Mouse (Mus musculus): ENCODE data around the gene Gigyf1.
A peak's percentile ranks its signal among the peaks of the same experiment; 100 is the strongest.

Gene Gigyf1

DNA sequence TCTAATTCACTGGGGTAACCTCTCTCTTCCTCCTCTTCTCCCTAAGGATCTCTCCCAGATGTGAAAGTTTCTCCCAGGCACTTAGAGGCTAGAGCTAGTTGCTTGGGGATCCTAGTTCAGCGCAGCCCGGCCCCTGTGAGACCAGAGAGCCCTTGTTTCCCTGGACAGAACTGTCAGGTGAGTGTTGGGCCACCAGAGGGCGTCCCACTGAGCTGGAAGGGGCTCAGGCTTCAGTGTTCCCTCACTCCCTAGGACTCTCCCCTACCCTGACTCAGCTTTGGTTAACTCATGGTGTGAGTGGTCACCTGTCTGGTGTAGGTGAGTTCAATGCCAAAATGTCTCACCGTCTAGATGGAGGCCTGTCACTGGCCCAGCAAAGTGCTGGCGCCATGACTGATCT lies at the start of gene Gigyf1:
Gene Gigyf1 (plus strand): TSS at position 113 of the 400 bp plus-strand sequence.
- no peak for DNase-seq

- DNase-seq: no peak
These were observed 46.0 kb upstream of the Gigyf1 start for GRCm38 (mm10) chr5:137472252-137472904.

GRCm38 (mm10) chr5:137474351-137474750 lies 44.0 kb upstream of the Gigyf1 start:
- no peak for DNase-seq

GRCm38 (mm10) chr5:137476964-137477363 lies 41.4 kb upstream of the Gigyf1 start, which contains the start of gene Zan:
Gene Zan, minus strand, starts transcription at chr5:137477064.
- DNase-seq: no peak

DNA sequence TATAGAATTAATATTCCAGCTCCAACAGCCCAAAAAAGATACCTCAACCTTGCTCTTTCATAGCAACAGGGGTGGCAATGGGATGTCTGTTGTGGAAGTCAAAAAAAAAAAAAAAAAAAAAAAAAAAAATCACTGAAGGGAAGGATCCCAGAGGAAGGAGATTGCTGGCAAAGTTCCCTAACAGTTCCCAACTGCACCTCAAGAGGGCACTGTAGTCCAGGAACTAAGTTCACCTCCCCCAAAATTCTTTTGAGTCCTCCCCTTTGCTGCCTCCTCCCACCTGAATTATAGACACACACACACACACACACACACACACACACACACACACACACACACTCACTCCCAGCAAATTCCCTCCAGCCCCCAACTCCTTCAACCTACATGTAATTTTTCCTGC lies 37.2 kb upstream of the Gigyf1 start:
- peak; percentile 88 for DNase-seq

DNA sequence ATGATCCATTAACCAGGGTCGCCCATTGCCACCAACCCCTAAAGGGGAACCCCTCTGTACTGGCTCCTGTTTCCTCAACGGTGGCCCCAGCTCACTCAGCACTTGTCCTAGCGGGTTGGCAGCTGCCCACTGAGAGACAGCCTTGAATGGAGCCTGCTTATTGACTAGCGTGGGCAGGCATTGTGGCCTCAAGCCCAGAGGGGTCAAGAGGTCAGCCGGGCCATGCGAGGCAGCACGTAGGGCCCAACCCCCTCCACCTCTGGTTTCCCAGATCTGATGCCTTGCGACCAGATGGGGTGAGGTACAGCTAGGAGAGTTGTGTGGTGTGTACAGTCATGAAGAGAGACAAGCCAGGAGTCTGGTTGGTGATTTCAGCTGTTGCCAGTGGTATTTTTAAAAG lies 36.5 kb upstream of the Gigyf1 start:
- DNase-seq: no peak

- no peak for DNase-seq
These were observed 33.1 kb upstream of the Gigyf1 start for GRCm38 (mm10) chr5:137485071-137485850.

GRCm38 (mm10) chr5:137485851-137486155 lies 32.5 kb upstream of the Gigyf1 start:
- no peak for DNase-seq

- no peak for DNase-seq
These were observed 30.7 kb upstream of the Gigyf1 start for GRCm38 (mm10) chr5:137487616-137488015.

DNA sequence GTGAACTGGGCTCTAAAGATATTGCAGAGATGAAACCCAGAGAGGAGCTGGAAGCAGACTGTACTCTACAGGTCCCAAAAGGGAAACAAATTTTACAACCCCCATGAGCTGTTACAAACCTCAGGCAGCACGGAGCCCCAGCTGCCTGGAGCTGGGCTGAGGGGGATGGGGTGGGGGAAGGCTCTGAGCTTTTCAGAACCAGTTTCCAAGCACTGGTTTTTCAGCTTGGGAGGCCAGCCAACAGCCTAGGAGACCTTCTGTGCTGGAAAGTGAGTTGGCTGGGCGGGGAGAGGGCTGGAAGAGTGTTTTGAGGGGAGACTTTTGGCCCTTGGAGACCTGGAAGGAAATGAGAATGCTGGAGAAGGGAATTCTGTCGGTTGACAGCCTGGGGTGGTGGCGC lies 26.8 kb upstream of the Gigyf1 start:
- no peak for DNase-seq

DNA sequence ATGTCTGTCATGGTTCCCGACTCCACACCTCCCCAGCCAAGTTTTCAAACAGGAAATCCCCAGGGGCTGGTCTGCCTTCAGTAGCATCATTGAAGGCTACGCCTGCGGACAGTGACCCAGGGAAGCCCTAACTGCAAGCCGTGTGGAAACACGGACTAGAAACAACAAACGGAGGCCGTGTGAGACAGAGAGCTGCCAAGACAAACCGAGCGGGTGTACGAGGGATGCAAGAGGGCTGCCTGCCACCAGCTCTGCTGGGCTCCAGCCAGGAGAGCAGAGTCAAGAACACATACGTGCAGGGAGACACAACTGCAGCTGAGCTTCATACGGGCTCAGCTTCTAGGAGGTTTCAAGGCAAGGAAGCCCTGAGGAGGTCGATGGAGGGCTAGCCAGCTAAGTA lies 24.5 kb upstream of the Gigyf1 start:
- DNase-seq: no peak

DNA sequence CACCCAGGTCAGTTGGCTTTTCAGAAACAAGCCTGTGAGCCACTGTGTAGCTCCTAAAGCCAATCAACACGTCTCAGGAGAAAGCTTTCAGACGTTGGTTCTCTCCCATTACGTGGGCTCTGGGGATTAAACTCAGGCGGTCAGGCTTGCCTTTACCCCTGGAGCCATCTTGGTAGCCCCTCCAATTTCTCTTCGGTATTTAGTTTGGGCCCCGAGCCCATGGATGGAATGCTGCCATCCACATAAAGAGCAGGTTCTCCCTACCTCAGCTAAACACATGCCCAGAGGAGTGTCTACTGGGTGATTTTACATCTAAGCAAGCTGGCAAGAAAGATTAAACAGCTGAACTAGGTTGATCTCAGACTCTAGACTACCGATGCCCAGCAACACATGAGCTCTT lies 18.2 kb upstream of the Gigyf1 start:
- no peak for DNase-seq

- DNase-seq: peak; percentile 100
These were observed 16.4 kb upstream of the Gigyf1 start, which contains the start of gene Pop7 for GRCm38 (mm10) chr5:137501709-137502666. Gene Pop7, minus strand, starts transcription at chr5:137502518.

- no peak for DNase-seq
These were observed 15.7 kb upstream of the Gigyf1 start for GRCm38 (mm10) chr5:137502667-137503110.

GRCm38 (mm10) chr5:137504041-137504440 lies 14.3 kb upstream of the Gigyf1 start:
- DNase-seq: no peak

DNA sequence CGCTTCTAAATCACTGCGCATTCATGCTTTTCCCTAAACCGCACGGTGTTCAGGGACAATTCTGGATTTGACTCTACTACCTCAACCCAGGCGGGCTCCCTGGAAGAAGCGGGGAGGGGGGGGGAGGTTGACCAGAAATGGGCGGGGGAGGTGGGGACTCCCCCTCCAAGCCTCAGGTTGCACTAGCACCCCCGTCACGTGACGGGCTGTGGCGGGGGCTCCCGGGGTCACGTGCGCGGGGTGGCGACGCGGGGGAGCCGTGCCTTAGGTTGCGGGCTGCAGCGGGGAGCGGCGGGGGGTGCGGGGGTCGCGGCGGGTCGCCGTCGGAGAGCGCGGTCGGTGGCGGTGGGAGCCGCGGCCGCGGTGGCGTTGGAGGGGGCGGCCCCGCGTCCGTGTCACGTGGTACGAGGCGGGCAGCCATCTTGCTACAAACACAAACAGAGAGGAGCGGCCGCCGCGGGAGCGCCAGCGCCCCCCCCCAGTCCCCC lies 8.3 kb upstream of the Gigyf1 start:
- peak; percentile 90 for DNase-seq

GRCm38 (mm10) chr5:137510573-137511390 lies 7.6 kb upstream of the Gigyf1 start:
- DNase-seq: no peak

DNA sequence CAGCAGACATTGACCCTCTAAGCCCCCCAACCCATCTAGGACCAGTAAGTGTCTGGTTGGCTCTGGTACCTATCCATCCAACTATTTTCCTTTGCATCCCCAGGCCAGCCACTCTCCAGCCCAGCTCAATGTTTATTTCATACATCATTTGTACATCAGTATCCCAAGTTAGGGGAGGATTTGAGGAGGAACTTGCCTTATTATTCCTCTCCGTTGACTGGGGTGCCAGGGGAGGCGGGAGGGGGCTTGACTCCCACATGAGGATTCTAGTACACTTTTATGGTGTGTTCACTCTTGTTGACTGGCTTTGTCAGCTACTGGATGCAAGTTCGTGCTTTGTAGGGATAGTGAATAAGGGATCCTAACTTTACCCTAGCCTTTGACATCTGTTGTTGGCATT lies 6.6 kb upstream of the Gigyf1 start:
- DNase-seq: no peak

DNA sequence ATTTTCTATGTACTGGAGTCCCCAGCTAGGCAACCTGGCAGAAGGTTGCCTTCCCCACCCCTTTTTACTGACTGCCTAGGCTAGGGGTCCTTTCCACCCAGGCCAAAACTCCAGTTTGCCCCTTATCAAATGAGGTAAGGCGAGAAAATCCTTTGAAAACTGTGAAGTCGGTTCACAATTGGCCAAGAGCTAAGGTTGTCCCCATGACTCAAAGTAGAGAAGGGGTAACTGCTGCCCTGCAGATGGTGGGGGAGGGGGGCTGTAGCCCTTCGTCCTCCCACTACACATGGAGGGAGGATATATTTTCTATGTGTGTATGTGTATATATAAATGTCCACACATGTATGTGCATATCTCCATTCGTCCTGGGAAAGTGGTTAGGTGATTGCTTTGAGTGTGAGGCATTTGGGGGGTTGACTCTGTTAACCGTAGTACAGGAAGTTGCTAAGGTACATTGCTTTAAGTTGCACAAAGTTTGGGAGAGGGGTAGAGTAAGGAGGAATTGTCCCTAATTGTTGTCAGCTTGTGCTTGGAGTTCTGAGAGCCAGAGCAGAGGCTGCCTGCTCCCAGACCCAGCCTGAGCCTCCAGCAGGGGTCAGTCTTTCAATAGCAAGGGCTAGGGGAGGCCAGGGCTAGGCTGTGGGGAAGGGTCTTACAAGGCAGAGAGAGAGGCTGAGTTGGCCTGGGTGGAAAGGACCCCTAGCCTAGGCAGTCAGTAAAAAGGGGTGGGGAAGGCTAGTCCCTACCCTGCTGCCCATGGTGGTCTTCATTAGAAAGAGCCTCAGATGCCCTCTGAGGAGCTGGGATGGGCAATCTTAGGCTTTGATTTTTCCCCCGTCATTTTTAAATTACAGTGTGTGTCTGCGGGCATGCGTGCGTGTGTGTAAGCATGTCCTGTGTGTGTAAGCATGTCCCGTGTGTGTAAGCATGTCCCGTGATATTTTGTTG lies 5.2 kb upstream of the Gigyf1 start:
- no peak for DNase-seq

GRCm38 (mm10) chr5:137513951-137514721 lies 4.2 kb upstream of the Gigyf1 start:
- DNase-seq: no peak

Measured in kidney, adult 18-20 months (tissue).